Mouse (Mus musculus) kidney, adult 2 months (tissue): ENCODE measurements around the gene Galns.

Experiments
- CTCF ChIP-seq: fragments of 200-500 bp; conservative IDR thresholded peaks from 2 replicates; pipeline ENCODE4 v1.5.1; 2011; ENCODE audit warnings: low read depth, mild to moderate bottlenecking, control low read depth, low read length, moderate library complexity, mixed read lengths; ENCODE audit not compliant: insufficient read depth, insufficient read length
- POLR2A ChIP-seq: fragments of 200-500 bp; IDR thresholded peaks from one replicate; pipeline ENCODE4 v1.6.1; 2011; ENCODE audit warnings: low read depth, low read length, control low read depth

- TF ChIP-seq POLR2A (no peak), CTCF (no peak)
These were observed 53.8 kb downstream of the Galns start for GRCm38 (mm10) chr8:122557248-122558038.
